Mouse (Mus musculus) neural tube, embryonic 11.5 days (tissue): ENCODE measurements at regions not wholly inside any gene's neighbourhood (a gene's known extent, or its start where the extent isn't known, plus 50 kb on each side); places are given as distances from the start of the nearest gene placed in this dataset.
A peak's percentile ranks its signal among the peaks of the same experiment; 100 is the strongest.

Experiments
- ATAC-seq: fragments of 200-750 bp; cut with Nextera tagmentation; 2 replicates; pipeline ENCODE4 v1.8.0; 2017; ENCODE audit warnings: moderate number of reproducible peaks, mild to moderate bottlenecking, moderate TSS enrichment, moderate library complexity; ENCODE audit not compliant: insufficient read depth, low FRiP score, low TSS enrichment
- DNase-seq: peaks from one replicate; pipeline ENCODE4 v3.0.0-alpha.2; 2015; ENCODE audit warnings: low spot score
- H3K27ac ChIP-seq: fragments of 300-500 bp; sonication (generic); 2 replicates; pipeline ENCODE4 v1.5.1; 2014; ENCODE audit warnings: low read depth, mild to moderate bottlenecking, low read length
- H3K27me3 ChIP-seq: fragments of 300-500 bp; sonication (generic); 2 replicates; pipeline ENCODE4 v1.6.1; 2014; ENCODE audit warnings: mild to moderate bottlenecking, low read length, mixed read lengths; ENCODE audit not compliant: control insufficient read depth, insufficient read depth
- H3K36me3 ChIP-seq: fragments of 300-500 bp; sonication (generic); 2 replicates; pipeline ENCODE4 v1.6.1; 2014; ENCODE audit warnings: mild to moderate bottlenecking, low read length, moderate library complexity, mixed read lengths; ENCODE audit not compliant: control insufficient read depth, insufficient read depth
- H3K4me1 ChIP-seq: fragments of 300-500 bp; sonication (generic); 2 replicates; pipeline ENCODE4 v1.6.1; 2014; ENCODE audit warnings: low read length, mixed read lengths; ENCODE audit not compliant: control insufficient read depth, insufficient read depth
- H3K4me2 ChIP-seq: fragments of 300-500 bp; sonication (generic); 2 replicates; pipeline ENCODE4 v1.6.1; 2014; ENCODE audit warnings: low read depth, mild to moderate bottlenecking, moderate library complexity
- H3K4me3 ChIP-seq: fragments of 300-500 bp; sonication (generic); 2 replicates; pipeline ENCODE4 v1.5.1; 2014; ENCODE audit warnings: low read depth, low read length
- H3K9ac ChIP-seq: fragments of 300-500 bp; sonication (generic); 2 replicates; pipeline ENCODE4 v1.6.1; 2014; ENCODE audit warnings: mild to moderate bottlenecking, low read length
- H3K9me3 ChIP-seq: fragments of 300-500 bp; sonication (generic); 2 replicates; pipeline ENCODE4 v1.6.1; 2016; ENCODE audit warnings: low read length; ENCODE audit not compliant: control insufficient read depth
- WGBS: fragments of 180-500 bp; shearing (Covaris S2); extraction: QIAGEN DNeasy Blood & Tissue Kit; methylation state at CpG from one replicate; pipeline ENCODE4 v1.1.7; 2014; 5-methylcytosine and 5-hydroxymethylcytosine counted together

- WGBS, result 64% methylated on average over 4 of the region's 4 CpGs
- H3K9me3 ChIP-seq, result no peaks in the 10 kb centered on the region
- H3K27ac ChIP-seq, result no peak overlapping the region
- ATAC-seq (no peak), DNase-seq (no peak)
- no peak overlapping the region for H3K4me3 ChIP-seq
- H3K4me2 ChIP-seq, result no peak overlapping the region
- H3K27me3 ChIP-seq, result no peaks in the 10 kb centered on the region
- no peak overlapping the region for H3K9ac ChIP-seq
- peaks cover 29% of the 10 kb centered on the region for H3K4me1 ChIP-seq
- no peaks in the 10 kb centered on the region for H3K36me3 ChIP-seq
Measured at GRCm38 (mm10) chr9:69685630-69686029, 75.1 kb downstream of the Foxb1 start.

- Histone ChIP-seq H3K9ac (no peak overlapping the region), H3K36me3 (no peaks in the 10 kb centered on the region), H3K27me3 (no peaks in the 10 kb centered on the region), H3K4me1 (peaks cover 11% of the 10 kb centered on the region), H3K27ac (no peak overlapping the region), H3K4me3 (no peak overlapping the region), H3K4me2 (no peak overlapping the region), H3K9me3 (no peaks in the 10 kb centered on the region)
- no peak for ATAC-seq
- DNase-seq, result no peak
- WGBS, result 4% methylated on average over 9 of the region's 9 CpGs
Measured at GRCm38 (mm10) chr9:69681372-69682213, 79.1 kb downstream of the Foxb1 start.

GRCm38 (mm10) chr9:69678634-69679033 is 82.1 kb downstream of the Foxb1 start:
- ATAC-seq (no peak), DNase-seq (no peak)
- Histone ChIP-seq H3K9ac (no peak overlapping the region), H3K4me3 (no peak overlapping the region), H3K4me2 (no peak overlapping the region), H3K36me3 (no peaks in the 10 kb centered on the region), H3K27me3 (no peaks in the 10 kb centered on the region), H3K9me3 (no peaks in the 10 kb centered on the region), H3K4me1 (peaks cover 7% of the 10 kb centered on the region), H3K27ac (no peak overlapping the region)
- 90% methylated on average over 1 of the region's 1 CpGs for WGBS

- Histone ChIP-seq H3K9me3 (no peaks in the 10 kb centered on the region), H3K4me1 (peaks cover 8% of the 10 kb centered on the region; the same call in 1 of the 2 replicates), H3K27ac (no peak overlapping the region), H3K27me3 (peaks cover 8% of the 10 kb centered on the region), H3K4me2 (no peak overlapping the region), H3K9ac (no peak overlapping the region), H3K36me3 (no peaks in the 10 kb centered on the region), H3K4me3 (no peak overlapping the region)
- 78% methylated on average over 10 of the region's 10 CpGs for WGBS
- no peak for ATAC-seq
- DNase-seq, result no peak
Measured at GRCm38 (mm10) chr9:69673463-69674105, 87.2 kb downstream of the Foxb1 start.

- Histone ChIP-seq H3K27ac (no peak overlapping the region), H3K4me1 (peaks cover 12% of the 10 kb centered on the region; the same call in 1 of the 2 replicates), H3K36me3 (no peaks in the 10 kb centered on the region), H3K27me3 (peaks cover 12% of the 10 kb centered on the region), H3K9me3 (no peaks in the 10 kb centered on the region), H3K4me2 (no peak overlapping the region), H3K4me3 (no peak overlapping the region), H3K9ac (no peak overlapping the region)
- WGBS, result 55% methylated on average over 13 of the region's 13 CpGs
- no peak for DNase-seq
- ATAC-seq, result no peak
Measured at GRCm38 (mm10) chr9:69672657-69673462, 87.9 kb downstream of the Foxb1 start.

- H3K4me2 ChIP-seq, result peak overlapping the region; percentile 51
- H3K27me3 ChIP-seq, result peaks cover 12% of the 10 kb centered on the region
- 2% methylated on average over 18 of the region's 18 CpGs for WGBS
- ATAC-seq (no peak), DNase-seq (no peak)
- peak overlapping the region; percentile 20 for H3K4me3 ChIP-seq
- H3K36me3 ChIP-seq, result no peaks in the 10 kb centered on the region
- H3K4me1 ChIP-seq, result peaks cover 12% of the 10 kb centered on the region; the same call in 1 of the 2 replicates
- H3K9ac ChIP-seq, result no peak overlapping the region
- no peaks in the 10 kb centered on the region for H3K9me3 ChIP-seq
- H3K27ac ChIP-seq, result no peak overlapping the region
Measured at GRCm38 (mm10) chr9:69671199-69671598, 89.5 kb downstream of the Foxb1 start.

- H3K4me3 ChIP-seq, result peak overlapping the region; percentile 20
- H3K9me3 ChIP-seq, result no peaks in the 10 kb centered on the region
- no peaks in the 10 kb centered on the region for H3K36me3 ChIP-seq
- peak overlapping the region; percentile 3; the same call in 1 of the 2 replicates for H3K27ac ChIP-seq
- H3K4me1 ChIP-seq, result peaks cover 12% of the 10 kb centered on the region; the same call in 1 of the 2 replicates
- ATAC-seq (peak; percentile 90), DNase-seq (peak; percentile 77)
- WGBS, result 0% methylated on average over 17 of the region's 17 CpGs
- H3K9ac ChIP-seq, result no peak overlapping the region
- peaks cover 12% of the 10 kb centered on the region for H3K27me3 ChIP-seq
- peak overlapping the region; percentile 51 for H3K4me2 ChIP-seq
Measured at GRCm38 (mm10) chr9:69670551-69671044, 90.1 kb downstream of the Foxb1 start.
